ENCODE assay signal across 8 mouse cellular contexts in genomic region chr12:33958241-33959194, GRCm38 (mm10). TPM values are rescaled to one million over a fixed set of nuclear protein-coding genes. Genes with fewer than 3 reads are reported as not detected.
A peak's percentile ranks its signal among the peaks of the same experiment; 100 is the strongest.
DNase-seq lines count a peak whose midpoint lies in the region; ATAC-seq and TF ChIP-seq lines count a peak whose summit lies in the region.

No protein-coding gene starts in this region.

- peaks cover 94% of the 10 kb centered on the region for H3K27me3 ChIP-seq in heart, postnatal 0 days (ENCODE audit: control insufficient read depth, insufficient read depth, low read length)
- peaks cover 85% of the 10 kb centered on the region for H3K27me3 ChIP-seq in liver, embryonic 12.5 days (replicated peaks)
- H3K27me3 ChIP-seq in testis, adult 2 months (ENCODE audit: control insufficient read depth, insufficient read depth, low read length), result peaks cover 4% of the 10 kb centered on the region

- H3K4me2 ChIP-seq in heart, postnatal 0 days (ENCODE audit: low read depth, low read length), result peak overlapping the region; percentile 68
- H3K4me2 ChIP-seq in liver, embryonic 12.5 days, result peak overlapping the region; percentile 67

- no peaks in the 10 kb centered on the region for H3K9me3 ChIP-seq in heart, postnatal 0 days (replicated peaks; ENCODE audit: control insufficient read depth, low read length)
- no peaks in the 10 kb centered on the region for H3K9me3 ChIP-seq in liver, embryonic 12.5 days (replicated peaks)

- H3K9ac ChIP-seq in heart, postnatal 0 days (replicated peaks; ENCODE audit: low read depth, low read length), result peak overlapping the region; percentile 45
- H3K9ac ChIP-seq in liver, embryonic 12.5 days, result 0 out of 2 replicates have a peak overlapping the region, but pooled peaks have one; percentile 22

- H3K4me1 ChIP-seq in heart, postnatal 0 days (ENCODE audit: control insufficient read depth, insufficient read depth), result 0 out of 2 replicates have a peak, but pooled peaks cover 8% of the 10 kb centered on the region
- peaks cover 13% of the 10 kb centered on the region; the same call in 1 of the 2 replicates for H3K4me1 ChIP-seq in liver, embryonic 12.5 days
- H3K4me1 ChIP-seq in testis, adult 2 months (ENCODE audit: control insufficient read depth, insufficient read depth, low read length), result peaks cover 14% of the 10 kb centered on the region

- no peak for ATAC-seq in heart, postnatal 0 days (ENCODE audit: insufficient read depth, low read depth)
- no peak for ATAC-seq in liver, embryonic 12.5 days

- WGBS in heart, postnatal 0 days, result under 1% methylated on average over 52 of the region's 56 CpGs
- under 1% methylated on average over 41 of the region's 56 CpGs for WGBS in liver, embryonic 12.5 days (ENCODE audit: insufficient replicate concordance)

- H3K4me3 ChIP-seq in heart, postnatal 0 days (ENCODE audit: low read depth, low read length), result peak overlapping the region; percentile 59
- peak overlapping the region; percentile 55 for H3K4me3 ChIP-seq in liver, embryonic 12.5 days
- peak overlapping the region; percentile 88 for H3K4me3 ChIP-seq in testis, adult 2 months (ENCODE audit: control insufficient read depth, low read depth, low read length)

- TF ChIP-seq EP300 in heart, postnatal 0 days (IDR thresholded peaks at IDR 0.05; ENCODE audit: low read depth), result no peak

- no peaks in the 10 kb centered on the region for H3K36me3 ChIP-seq in heart, postnatal 0 days (replicated peaks; ENCODE audit: control insufficient read depth, insufficient read depth, low read length)
- no peaks in the 10 kb centered on the region for H3K36me3 ChIP-seq in liver, embryonic 12.5 days
- no peaks in the 10 kb centered on the region for H3K36me3 ChIP-seq in testis, adult 2 months (ENCODE audit: control insufficient read depth, insufficient read depth, low read length)

- peak; percentile 92 for DNase-seq in heart, adult 11 months
- no peak for DNase-seq in heart, adult 8-10 months (ENCODE audit: low spot score)
- DNase-seq in CD4-positive helper T cell, adult 2 months (ENCODE audit: low read depth, low spot score), result peak; percentile 8
- DNase-seq in embryo, embryonic 10 days (ENCODE audit: low spot score), result peak; percentile 65
- no peak for DNase-seq in heart, postnatal 0 days (ENCODE audit: low spot score)
- DNase-seq in urinary bladder, postnatal 4 days (ENCODE audit: low spot score in 2 of 2), result no peak

- peak overlapping the region; percentile 68 for H3K27ac ChIP-seq in heart, postnatal 0 days (ENCODE audit: low read depth)
- no peak overlapping the region; the same call in 1 of the 2 replicates for H3K27ac ChIP-seq in liver, embryonic 12.5 days
- peak overlapping the region; percentile 32 for H3K27ac ChIP-seq in testis, adult 2 months (ENCODE audit: control insufficient read depth, insufficient read depth, low read depth, low read length)

- TF ChIP-seq CTCF in heart, postnatal 0 days (IDR thresholded peaks at IDR 0.05; ENCODE audit: low read depth), result no peak
- TF ChIP-seq CTCF in testis, adult 2 months (IDR thresholded peaks at IDR 0.05; ENCODE audit: control insufficient read depth, insufficient read depth, insufficient replicate concordance, low read depth, low read length), result no peak

- TF ChIP-seq POLR2A in testis, adult 2 months (IDR thresholded peaks at IDR 0.05; ENCODE audit: control insufficient read depth, low read depth, low read length), result no peak

RNA-seq across cellular contexts. Expression of gene Twist1, which starts 1.0 kb away (rescaled TPM):
- total RNA-seq in heart, adult 8-10 months (2022), result 1 to 10 TPM; 1.3 to 2.0 (median 1.5) TPM
- 0.34 and 2.2 TPM in 2 replicates for total RNA-seq in heart, postnatal 0 days (2014; rRNA removed; ENCODE audit: low replicate concordance)
- polyA plus RNA-seq in heart, postnatal 0 days (2015; fragmentation: Nextera tagmentation; extraction: Ambion mirVana), result 1.4 and 1.8 TPM in 2 replicates
- polyA plus RNA-seq in liver, embryonic 12.5 days (2016; fragmentation: Nextera tagmentation; extraction: Ambion mirVana), result 1.3 and 2.8 TPM in 2 replicates
- polyA plus RNA-seq in testis, adult 2 months (2012; rRNA removed), result 1.2 and 1.3 TPM in 2 replicates

RNA-seq across cellular contexts. Expression of gene Ferd3l, which starts 30.3 kb away (rescaled TPM):
- total RNA-seq in heart, adult 8-10 months (2022), result not detected
- total RNA-seq in heart, postnatal 0 days (2014; rRNA removed; ENCODE audit: low replicate concordance), result not detected in 2 replicates
- polyA plus RNA-seq in heart, postnatal 0 days (2015; fragmentation: Nextera tagmentation; extraction: Ambion mirVana), result not detected in 2 replicates
- not detected in 2 replicates for polyA plus RNA-seq in liver, embryonic 12.5 days (2016; fragmentation: Nextera tagmentation; extraction: Ambion mirVana)
- not detected in 2 replicates for polyA plus RNA-seq in testis, adult 2 months (2012; rRNA removed)

Comparison
In these comparisons a context has a peak if more than half of its experiments do, and no peak if none do; other contexts are left out.
1. DNase-seq: peak in heart, adult 11 months (single experiment), CD4-positive helper T cell, adult 2 months (single experiment) and embryo, embryonic 10 days (single experiment); none in heart, adult 8-10 months (single experiment), heart, postnatal 0 days (single experiment) and urinary bladder, postnatal 4 days (0 of 2).
2. Peak in every context shown above with its lines, with median percentiles within 50 percentile points of each other: H3K4me3 ChIP-seq.